Mouse (Mus musculus) bone marrow, adult 2 months (tissue): Measurements from ENCODE around the gene Grip1.

ENCODE experiments used
- CTCF ChIP-seq: fragments of 200-500 bp; IDR thresholded peaks from 2 replicates; pipeline ENCODE4 v1.5.1; 2011; ENCODE audit warnings: low read length, control low read depth; ENCODE audit not compliant: control insufficient read depth, insufficient read depth
- POLR2A ChIP-seq: fragments of 200-500 bp; IDR thresholded peaks from 2 replicates; pipeline ENCODE4 v1.6.1; 2011; ENCODE audit warnings: low read depth, mild to moderate bottlenecking, control low read depth, low read length, borderline replicate concordance; ENCODE audit not compliant: control insufficient read depth

DNA sequence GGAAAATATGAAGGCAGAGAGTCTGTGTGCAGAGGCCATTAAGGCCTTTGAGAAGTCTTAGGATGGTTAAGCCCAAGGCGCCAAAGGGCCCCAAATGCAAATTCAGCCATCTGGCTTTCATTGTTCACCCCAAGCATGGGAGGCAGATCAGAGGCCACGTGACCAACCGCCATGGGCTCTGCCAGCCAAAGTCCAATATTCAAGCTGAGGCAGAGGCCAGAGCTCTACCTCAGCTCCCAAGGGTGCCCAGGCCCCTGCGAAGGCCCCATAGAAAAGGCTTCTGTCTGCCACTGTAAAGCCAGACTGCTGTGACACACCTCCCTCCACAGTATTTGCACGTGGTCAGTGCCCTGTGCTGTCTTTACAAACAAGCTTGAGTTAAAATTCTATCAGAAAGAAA is 158.4 kb downstream of the Grip1 start:
- TF ChIP-seq POLR2A, result no peak
- no peak for TF ChIP-seq CTCF
